Mouse (Mus musculus) MEL (cell line): ENCODE measurements at regions not wholly inside any gene's neighbourhood (a gene's known extent, or its start where the extent isn't known, plus 50 kb on each side); places are given as distances from the start of the nearest gene placed in this dataset.

Source experiments
- DNase-seq: peaks from one replicate; pipeline ENCODE4 v3.0.0; 2011; ENCODE audit warnings: low read depth, low spot score
- H3K27ac ChIP-seq: 2 replicates; pipeline ENCODE4 v1.5.1; 2012; ENCODE audit warnings: low read depth, mild to moderate bottlenecking, control low read depth, low read length, moderate library complexity; ENCODE audit not compliant: control insufficient read depth
- H3K27me3 ChIP-seq, 2 experiments: fragments of 150-350 bp in 1 of 2; sonication (generic) in 1 of 2; 2 replicates each; pipeline ENCODE4 v1.6.1; 2012; ENCODE audit warnings: low read length in 2 of 2, mild to moderate bottlenecking in 2 of 2, improper control_type of control experiment in 1 of 2, moderate library complexity in 1 of 2; ENCODE audit not compliant: insufficient read depth in 2 of 2, control insufficient read depth in 1 of 2
- H3K36me3 ChIP-seq, 2 experiments: 2 replicates each; pipeline ENCODE4 v1.6.1; 2012 to 2014; ENCODE audit warnings: low read length in 2 of 2, improper control_type of control experiment in 1 of 2, inconsistent platforms in 1 of 2, mild to moderate bottlenecking in 1 of 2; ENCODE audit not compliant: insufficient read depth in 2 of 2, control insufficient read depth in 1 of 2
- H3K4me1 ChIP-seq, 2 experiments: fragments of 150-350 bp in 1 of 2; sonication (generic) in 1 of 2; 2 replicates each; pipeline ENCODE4 v1.6.1; 2012; ENCODE audit warnings: low read length in 2 of 2, improper control_type of control experiment in 1 of 2, mild to moderate bottlenecking in 1 of 2; ENCODE audit not compliant: insufficient read depth in 2 of 2, control insufficient read depth in 1 of 2
- H3K4me3 ChIP-seq, 2 experiments: fragments of 150-350 bp in 1 of 2; sonication (generic) in 1 of 2; 2 replicates each; pipeline ENCODE4 v1.5.1; 2012; ENCODE audit warnings: low read depth in 2 of 2, low read length in 2 of 2, mild to moderate bottlenecking in 2 of 2, moderate library complexity in 2 of 2, control low read depth in 1 of 2, improper control_type of control experiment in 1 of 2; ENCODE audit not compliant: control insufficient read depth in 1 of 2, insufficient read depth in 1 of 2
- H3K79me2 ChIP-seq: 2 replicates; pipeline ENCODE4 v1.6.1; 2012; ENCODE audit warnings: mild to moderate bottlenecking, low read length, moderate library complexity; ENCODE audit not compliant: control insufficient read depth, poor library complexity, insufficient read depth
- H3K9ac ChIP-seq: 2 replicates; pipeline ENCODE4 v1.6.1; 2012; ENCODE audit warnings: low read depth, mild to moderate bottlenecking, control low read depth, low read length, moderate library complexity; ENCODE audit not compliant: control insufficient read depth, poor library complexity, severe bottlenecking
- H3K9me3 ChIP-seq: fragments of 150-350 bp; sonication (generic); replicated peaks from 2 replicates; pipeline ENCODE4 v1.6.1; 2012; ENCODE audit warnings: mild to moderate bottlenecking, low read length, improper control_type of control experiment, moderate library complexity; ENCODE audit not compliant: insufficient read depth
- BHLHE40 ChIP-seq: IDR thresholded peaks from 2 replicates; pipeline ENCODE4 v1.6.1; 2012; ENCODE audit warnings: low read depth, mild to moderate bottlenecking, inconsistent platforms, low read length, improper control_type of control experiment, borderline replicate concordance
- CHD1 ChIP-seq: IDR thresholded peaks from 2 replicates; pipeline ENCODE4 v1.6.1; 2012; ENCODE audit warnings: low read depth, mild to moderate bottlenecking, inconsistent platforms, low read length, improper control_type of control experiment
- CHD2 ChIP-seq: IDR thresholded peaks from 2 replicates; pipeline ENCODE4 v1.6.1; 2011; ENCODE audit warnings: low read length, improper control_type of control experiment
- E2F4 ChIP-seq: IDR thresholded peaks from 2 replicates; pipeline ENCODE4 v1.6.1; 2011; ENCODE audit warnings: low read depth, low read length, improper control_type of control experiment, borderline replicate concordance
- ELF1 ChIP-seq: IDR thresholded peaks from 2 replicates; pipeline ENCODE4 v1.6.1; 2014; ENCODE audit warnings: low read depth, mild to moderate bottlenecking, inconsistent platforms, low read length, improper control_type of control experiment, moderate library complexity
- EP300 ChIP-seq, 2 experiments: IDR thresholded peaks; 2 replicates each; pipeline ENCODE4 v1.6.1; 2011; ENCODE audit warnings: improper control_type of control experiment in 2 of 2, low read length in 2 of 2, low read depth in 1 of 2, mild to moderate bottlenecking in 1 of 2
- ETS1 ChIP-seq: IDR thresholded peaks from 2 replicates; pipeline ENCODE4 v1.6.1; 2012; ENCODE audit warnings: low read depth, mild to moderate bottlenecking, inconsistent platforms, low read length, improper control_type of control experiment, moderate library complexity
- GABPA ChIP-seq: IDR thresholded peaks from 2 replicates; pipeline ENCODE4 v1.6.1; 2012; ENCODE audit warnings: low read depth, mild to moderate bottlenecking, inconsistent platforms, low read length, improper control_type of control experiment, moderate library complexity
- GATA1 ChIP-seq: IDR thresholded peaks from 2 replicates; pipeline ENCODE4 v1.6.1; 2011; ENCODE audit warnings: low read depth, low read length, improper control_type of control experiment
- HCFC1 ChIP-seq: IDR thresholded peaks from 2 replicates; pipeline ENCODE4 v1.6.1; 2012; ENCODE audit warnings: low read depth, mild to moderate bottlenecking, inconsistent platforms, low read length, improper control_type of control experiment, moderate library complexity
- JUND ChIP-seq: IDR thresholded peaks from 2 replicates; pipeline ENCODE4 v1.6.1; 2011; ENCODE audit warnings: low read depth, mild to moderate bottlenecking, improper control_type of control experiment, low read length
- KAT2A ChIP-seq: conservative IDR thresholded peaks from 2 replicates; pipeline ENCODE4 v1.6.1; 2012; ENCODE audit warnings: low read depth, low read length, improper control_type of control experiment, inconsistent platforms
- MAFK ChIP-seq: IDR thresholded peaks from 2 replicates; pipeline ENCODE4 v1.6.1; 2011; ENCODE audit warnings: low read depth, mild to moderate bottlenecking, low read length, improper control_type of control experiment, borderline replicate concordance
- MAX ChIP-seq: IDR thresholded peaks from 2 replicates; pipeline ENCODE4 v1.6.1; 2011; ENCODE audit warnings: low read length, improper control_type of control experiment
- MAZ ChIP-seq: IDR thresholded peaks from 2 replicates; pipeline ENCODE4 v1.6.1; 2012; ENCODE audit warnings: low read depth, mild to moderate bottlenecking, inconsistent platforms, low read length, improper control_type of control experiment
- MEF2A ChIP-seq: IDR thresholded peaks from 2 replicates; pipeline ENCODE4 v1.6.1; 2014; ENCODE audit warnings: low read depth, mild to moderate bottlenecking, inconsistent platforms, low read length, improper control_type of control experiment; ENCODE audit not compliant: poor library complexity, insufficient replicate concordance, severe bottlenecking; ENCODE audit errors: extremely low read depth
- MXI1 ChIP-seq: IDR thresholded peaks from 2 replicates; pipeline ENCODE4 v1.6.1; 2011; ENCODE audit warnings: mild to moderate bottlenecking, low read depth, low read length, improper control_type of control experiment
- MYB ChIP-seq: IDR thresholded peaks from 2 replicates; pipeline ENCODE4 v1.6.1; 2011; ENCODE audit warnings: mild to moderate bottlenecking, low read depth, low read length, improper control_type of control experiment
- MYC ChIP-seq: IDR thresholded peaks from 2 replicates; pipeline ENCODE4 v1.6.1; 2011; ENCODE audit warnings: low read depth, mild to moderate bottlenecking, low read length, improper control_type of control experiment, moderate library complexity
- NELFE ChIP-seq: IDR thresholded peaks from 2 replicates; pipeline ENCODE4 v1.6.1; 2011; ENCODE audit warnings: low read depth, low read length, improper control_type of control experiment
- NRF1 ChIP-seq: IDR thresholded peaks from 2 replicates; pipeline ENCODE4 v1.6.1; 2014; ENCODE audit warnings: low read depth, mild to moderate bottlenecking, inconsistent platforms, low read length, improper control_type of control experiment, moderate library complexity; ENCODE audit not compliant: poor library complexity, insufficient read depth, severe bottlenecking
- POLR2A ChIP-seq, 2 experiments: IDR thresholded peaks; 2 replicates each; pipeline ENCODE4 v1.6.1; 2011 to 2012; ENCODE audit warnings: low read length in 2 of 2, mild to moderate bottlenecking in 2 of 2, control low read depth in 1 of 2, improper control_type of control experiment in 1 of 2, low read depth in 1 of 2, moderate library complexity in 1 of 2; ENCODE audit not compliant: control insufficient read depth in 1 of 2, insufficient read depth in 1 of 2, poor library complexity in 1 of 2
- POLR2AphosphoS2 ChIP-seq: IDR thresholded peaks from 2 replicates; pipeline ENCODE4 v1.6.1; 2011; ENCODE audit warnings: low read length, improper control_type of control experiment
- POLR2AphosphoS5 ChIP-seq: IDR thresholded peaks from 2 replicates; pipeline ENCODE4 v1.6.1; 2012; ENCODE audit warnings: low read depth, borderline replicate concordance, mild to moderate bottlenecking, inconsistent platforms, low read length, moderate library complexity, mixed read lengths
- RAD21 ChIP-seq: IDR thresholded peaks from 2 replicates; pipeline ENCODE4 v1.6.1; 2011; ENCODE audit warnings: mild to moderate bottlenecking, low read depth, low read length, improper control_type of control experiment
- RCOR1 ChIP-seq: IDR thresholded peaks from 2 replicates; pipeline ENCODE4 v1.6.1; 2012; ENCODE audit warnings: low read depth, mild to moderate bottlenecking, inconsistent platforms, low read length, improper control_type of control experiment
- SMC3 ChIP-seq: IDR thresholded peaks from 2 replicates; pipeline ENCODE4 v1.6.1; 2011; ENCODE audit warnings: low read depth, low read length, improper control_type of control experiment
- TAL1 ChIP-seq: IDR thresholded peaks from 2 replicates; pipeline ENCODE4 v1.6.1; 2012; ENCODE audit warnings: mild to moderate bottlenecking, inconsistent platforms, low read length, moderate library complexity, mixed read lengths
- TBP ChIP-seq: IDR thresholded peaks from 2 replicates; pipeline ENCODE4 v1.8.0; 2011; ENCODE audit warnings: low read depth, low read length, improper control_type of control experiment
- TCF12 ChIP-seq: IDR thresholded peaks from 2 replicates; pipeline ENCODE4 v1.6.1; 2014; ENCODE audit warnings: low read depth, mild to moderate bottlenecking, inconsistent platforms, low read length, improper control_type of control experiment, moderate library complexity
- USF1 ChIP-seq: IDR thresholded peaks from 2 replicates; pipeline ENCODE4 v1.6.1; 2014; ENCODE audit warnings: low read depth, mild to moderate bottlenecking, inconsistent platforms, low read length, improper control_type of control experiment, moderate library complexity
- USF2 ChIP-seq, 2 experiments: IDR thresholded peaks; 2 replicates each; pipeline ENCODE4 v1.6.1; 2011 to 2012; ENCODE audit warnings: improper control_type of control experiment in 2 of 2, low read length in 2 of 2, borderline replicate concordance in 1 of 2, inconsistent platforms in 1 of 2, low read depth in 1 of 2, mild to moderate bottlenecking in 1 of 2; ENCODE audit not compliant: insufficient read depth in 1 of 2
- ZC3H11A ChIP-seq: IDR thresholded peaks from 2 replicates; pipeline ENCODE4 v1.6.1; 2012; ENCODE audit warnings: low read depth, mild to moderate bottlenecking, inconsistent platforms, low read length, improper control_type of control experiment
- ZKSCAN1 ChIP-seq: IDR thresholded peaks from 2 replicates; pipeline ENCODE4 v1.6.1; 2012; ENCODE audit warnings: low read depth, mild to moderate bottlenecking, inconsistent platforms, low read length, improper control_type of control experiment, moderate library complexity

- Histone ChIP-seq H3K9ac (peak overlapping the region; percentile 97), H3K36me3 (peaks cover 0 to 24% of the 10 kb centered on the region in 2 experiments; a peak in 2 of 4 replicates), H3K4me1 (peaks cover 11 to 20% of the 10 kb centered on the region in 2 experiments), H3K79me2 (peaks cover 12% of the 10 kb centered on the region; the same call in 1 of the 2 replicates), H3K4me3 (peak overlapping the region; percentile 84 to 85), H3K9me3 (no peaks in the 10 kb centered on the region), H3K27ac (peak overlapping the region; percentile 97), H3K27me3 (no peaks in the 10 kb centered on the region)
- DNase-seq = peak; percentile 98
- TF ChIP-seq CHD2 (no peak), NRF1 (peak; percentile 66), MAX (peak; percentile 95), MXI1 (peak; percentile 97), ZC3H11A (peak; percentile 94), CHD1 (0 out of 2 replicates have a peak, but pooled peaks have one; percentile 90), MEF2A (peak; percentile 45; the same call in 1 of the 2 replicates), POLR2AphosphoS5 (peak; percentile 17; the same call in 1 of the 2 replicates), E2F4 (no peak), MAZ (peak; percentile 96), KAT2A (peak; percentile 62; the same call in 1 of the 2 replicates), ETS1 (peak; percentile 81), TAL1 (no peak), GATA1 (no peak), ZKSCAN1 (peak; percentile 57; the same call in 1 of the 2 replicates), EP300 (IDR thresholded peaks at IDR 0.05; ENCODE audit: low read depth in 1 of 2, low read length in 2 of 2) (peak in 1 of 2 experiments; percentile 80; a peak in 2 of 4 replicates), NELFE (peak; percentile 93), HCFC1 (peak; percentile 82), MYB (no peak), MAFK (peak; percentile 28; the same call in 1 of the 2 replicates), RAD21 (peak; percentile 60), USF2 (IDR thresholded peaks at IDR 0.05; ENCODE audit: borderline replicate concordance in 1 of 2, insufficient read depth in 1 of 2, low read depth in 1 of 2, low read length in 2 of 2) (peak in 1 of 2 experiments; percentile 43; a peak in 1 of 4 replicates), GABPA (peak; percentile 63; the same call in 1 of the 2 replicates), TCF12 (peak; percentile 81), BHLHE40 (peak; percentile 93), TBP (peak; percentile 78; the same call in 1 of the 2 replicates), POLR2AphosphoS2 (peak; percentile 86; the same call in 1 of the 2 replicates), POLR2A (IDR thresholded peaks at IDR 0.05; ENCODE audit: control insufficient read depth in 1 of 2, insufficient read depth in 1 of 2, low read depth in 1 of 2, low read length in 2 of 2, poor library complexity in 1 of 2) (peak; percentile 49 to 92; a peak in 3 of 4 replicates), RCOR1 (peak; percentile 49; the same call in 1 of the 2 replicates), SMC3 (peak; percentile 85), USF1 (peak; percentile 94), JUND (no peak), MYC (peak; percentile 54), ELF1 (peak; percentile 79)
Measured at GRCm38 (mm10) chr7:73617910-73618757, 76.5 kb upstream of the Chd2 start.
